Mouse (Mus musculus) embryonic stem cell, embryonic (primary cell): Measurements from ENCODE around the gene Gabrb3.

Experiments used
- CTCF ChIA-PET, 4 experiments: fragments of 300-600 bp in 2 of 4; fragments of 350-600 bp in 2 of 4; sonication (Branson Sonifier 250); formaldehyde crosslinking; loops; one replicate each; lab custom pipeline; 2022; ENCODE audit warnings: inconsistent platforms in 2 of 4; lab: Charles Lee
- POLR2A ChIA-PET, 4 experiments: fragments of 300-600 bp in 2 of 4; fragments of 350-600 bp in 2 of 4; sonication (Branson Sonifier 250); formaldehyde crosslinking; loops; one replicate each; lab custom pipeline; 2022; ENCODE audit warnings: antibody characterized with exemption in 4 of 4, inconsistent platforms in 1 of 4; lab: Charles Lee

Gabrb3 gene

GRCm38 (mm10) chr7:57509681-57510141 is 90.2 kb downstream of the Gabrb3 start, which contains the start of gene Gabra5:
TSS of gene Gabra5 (minus strand) at chr7:57510059.
- POLR2A ChIA-PET, result interaction anchor here in 1 of 4 experiments (0.8 to 1.5 kb wide), 2 partner anchors 22 to 36 kb away, joined by 3 read pairs; no protein-coding TSS in a partner anchor
- CTCF ChIA-PET, result interaction anchor here in 2 of 4 experiments (0.8 to 1.8 kb wide), 2 partner anchors 29 to 125 kb away, joined by 3 to 7 read pairs; no protein-coding TSS in a partner anchor

- POLR2A ChIA-PET, result no interaction called here
- CTCF ChIA-PET, result interaction anchor here in 2 of 4 experiments (0.6 to 1.2 kb wide), 3 partner anchors 26 to 1146 kb away, joined by 3 to 4 read pairs (median 3); no protein-coding TSS in a partner anchor
These were observed 93.5 kb downstream of the Gabrb3 start for GRCm38 (mm10) chr7:57512955-57513354.

- ChIA-PET POLR2A (no interaction called here), CTCF (no interaction called here)
These were observed 110.0 kb downstream of the Gabrb3 start for GRCm38 (mm10) chr7:57529451-57529850.

DNA sequence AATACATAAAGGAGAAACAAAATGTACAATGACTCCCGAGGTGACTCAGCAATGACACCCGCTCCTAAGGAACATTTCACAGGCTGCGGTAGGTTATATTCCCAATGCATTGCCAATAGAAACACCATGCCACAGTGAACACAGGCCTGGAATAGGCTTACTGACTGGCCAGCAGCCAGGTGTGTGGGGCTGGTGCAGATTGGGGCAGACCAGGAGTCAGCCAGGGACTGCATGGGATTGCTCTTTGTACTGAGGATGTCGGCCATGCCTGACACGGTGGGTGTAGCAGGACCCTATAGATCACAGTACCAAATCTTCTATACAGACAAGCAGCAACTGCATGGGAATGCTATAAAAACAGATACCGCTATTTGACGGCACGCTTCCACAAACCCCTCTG is 110.5 kb downstream of the Gabrb3 start:
- CTCF ChIA-PET, result no interaction called here
- POLR2A ChIA-PET, result no interaction called here

DNA sequence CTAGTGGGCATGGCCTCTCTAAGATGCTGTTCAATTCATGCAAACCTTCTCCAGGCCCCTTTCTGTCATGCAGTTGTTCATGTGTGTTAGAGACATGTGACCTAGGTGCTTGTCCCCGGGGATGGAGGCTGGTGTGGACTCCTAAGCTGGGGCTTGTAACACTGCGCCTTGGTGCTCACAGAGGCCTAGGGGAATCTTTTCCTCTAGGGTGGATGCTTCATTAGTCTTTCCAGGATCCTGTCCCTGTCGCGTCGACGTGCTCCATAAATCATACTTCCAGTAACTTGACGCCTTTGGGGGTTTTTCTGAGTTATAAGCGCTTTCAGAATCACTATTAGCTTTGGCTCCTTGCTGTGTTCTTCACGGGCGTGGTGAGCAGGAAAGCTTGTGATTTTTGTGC is 113.2 kb downstream of the Gabrb3 start:
- CTCF ChIA-PET, result no interaction called here
- POLR2A ChIA-PET, result no interaction called here

GRCm38 (mm10) chr7:57538565-57538964 is 119.1 kb downstream of the Gabrb3 start:
- POLR2A ChIA-PET, result interaction anchor here in 2 of 4 experiments (0.7 to 1.0 kb wide), 2 partner anchors 162 to 554 kb away, joined by 3 to 5 read pairs; no protein-coding TSS in a partner anchor
- CTCF ChIA-PET, result interaction anchor here (0.6 to 1.3 kb wide), 9 partner anchors 20 to 592 kb away, joined by 3 to 7 read pairs (median 3); partner anchors contain the start of gene Gabra5 (in 1 of the 4)

GRCm38 (mm10) chr7:57560732-57561436 is 141.4 kb downstream of the Gabrb3 start:
- POLR2A ChIA-PET, result interaction anchor here in 1 of 4 experiments (1.2 kb wide), 1 partner anchor 29 kb away, joined by 5 read pairs; no protein-coding TSS in a partner anchor
- CTCF ChIA-PET, result no interaction called here

- ChIA-PET CTCF (no interaction called here), POLR2A (no interaction called here)
These were observed 144.9 kb downstream of the Gabrb3 start for GRCm38 (mm10) chr7:57564403-57564802.

- CTCF ChIA-PET, result interaction anchor here in 2 of 4 experiments (0.5 kb wide), 2 partner anchors 1078 to 1152 kb away, joined by 3 to 4 read pairs; no protein-coding TSS in a partner anchor
- POLR2A ChIA-PET, result interaction anchor here in 3 of 4 experiments (0.6 to 1.2 kb wide), 6 partner anchors 11 to 82 kb away, joined by 3 to 5 read pairs (median 3); no protein-coding TSS in a partner anchor
These were observed 171.2 kb downstream of the Gabrb3 start for GRCm38 (mm10) chr7:57590451-57591248.

DNA sequence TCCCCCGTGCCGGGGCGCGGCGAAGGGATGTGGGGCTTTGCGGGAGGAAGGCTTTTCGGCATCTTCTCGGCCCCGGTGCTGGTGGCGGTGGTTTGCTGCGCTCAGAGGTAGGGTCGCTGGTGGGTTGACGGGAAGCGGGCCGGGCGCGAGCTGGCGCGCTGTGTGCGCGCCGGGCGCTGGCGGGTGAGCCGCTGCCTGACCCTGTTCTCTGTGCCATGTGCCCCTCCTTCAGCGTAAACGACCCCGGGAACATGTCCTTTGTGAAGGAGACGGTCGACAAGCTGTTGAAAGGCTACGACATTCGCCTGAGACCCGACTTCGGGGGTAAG is 171.7 kb downstream of the Gabrb3 start:
- CTCF ChIA-PET, result no interaction called here
- POLR2A ChIA-PET, result interaction anchor here in 2 of 4 experiments (0.6 to 0.7 kb wide), 2 partner anchors 55 to 223 kb away, joined by 3 to 5 read pairs; no protein-coding TSS in a partner anchor

DNA sequence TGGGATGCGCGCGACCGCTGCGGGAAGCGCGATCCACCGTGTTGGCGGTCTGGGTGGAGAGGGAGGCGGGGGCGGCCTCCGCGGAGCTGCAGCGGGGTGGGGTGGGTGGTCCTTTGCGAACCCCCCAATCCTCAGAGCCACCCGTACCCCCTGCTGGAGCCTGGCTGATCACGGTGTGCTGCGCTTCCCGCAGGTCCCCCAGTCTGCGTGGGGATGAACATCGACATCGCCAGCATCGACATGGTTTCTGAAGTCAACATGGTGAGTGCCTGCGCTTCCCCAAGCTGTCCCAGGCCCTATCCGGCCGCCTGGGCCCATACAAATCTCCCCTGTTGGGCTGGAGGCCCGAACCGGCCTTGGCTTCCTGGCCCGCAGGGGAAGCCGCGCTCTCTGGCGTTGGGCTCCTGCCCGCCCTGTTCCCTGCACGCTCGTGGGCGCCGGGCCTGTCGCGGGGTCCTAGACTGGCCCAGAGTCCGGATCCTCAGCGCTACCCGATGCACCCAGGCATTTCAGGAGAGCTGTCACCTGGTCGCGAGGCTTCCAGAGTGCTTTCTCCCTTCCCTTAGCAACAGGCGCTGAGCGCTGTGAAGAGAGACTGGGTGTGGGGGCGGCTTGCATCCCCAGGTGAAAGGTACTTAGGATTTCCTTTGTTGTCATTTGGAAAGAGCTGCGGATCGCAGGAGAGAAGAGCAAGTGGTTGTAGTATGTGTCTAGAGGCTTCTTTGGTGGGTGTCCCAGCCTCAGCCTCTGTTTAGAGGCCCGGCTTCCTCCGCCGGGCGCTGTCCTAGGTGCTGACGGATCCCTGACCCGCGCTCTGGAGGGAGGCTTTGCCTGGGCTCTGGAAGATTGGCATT is 172.3 kb downstream of the Gabrb3 start:
- POLR2A ChIA-PET, result interaction anchor here in 2 of 4 experiments (0.5 to 0.7 kb wide), 3 partner anchors 55 to 223 kb away, joined by 3 to 5 read pairs (median 3); no protein-coding TSS in a partner anchor
- CTCF ChIA-PET, result no interaction called here

DNA sequence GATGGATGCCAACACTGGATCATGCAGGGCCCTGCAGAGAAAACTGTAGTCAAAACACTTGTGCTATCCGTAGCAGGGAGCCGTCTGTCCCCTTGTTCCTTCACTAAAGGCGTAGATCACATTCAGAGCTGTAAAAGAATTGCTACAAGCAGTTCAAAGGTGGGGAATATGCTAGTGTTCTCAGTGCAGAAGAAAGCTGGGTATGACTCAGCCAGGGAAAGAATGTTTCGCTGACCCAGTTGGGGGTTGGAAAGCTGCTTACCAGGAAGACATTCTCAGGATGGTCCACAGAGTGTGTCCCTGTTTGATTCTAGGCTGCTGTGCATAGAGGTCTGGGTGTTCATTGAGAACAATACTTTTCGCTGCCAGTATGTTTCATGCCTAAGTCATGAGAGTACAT is 177.8 kb downstream of the Gabrb3 start:
- CTCF ChIA-PET, result no interaction called here
- POLR2A ChIA-PET, result interaction anchor here in 1 of 4 experiments (0.9 kb wide), 1 partner anchor 28 kb away, joined by 6 read pairs; no protein-coding TSS in a partner anchor

- POLR2A ChIA-PET, result no interaction called here
These were observed 199.2 kb downstream of the Gabrb3 start for GRCm38 (mm10) chr7:57618697-57619096.

DNA sequence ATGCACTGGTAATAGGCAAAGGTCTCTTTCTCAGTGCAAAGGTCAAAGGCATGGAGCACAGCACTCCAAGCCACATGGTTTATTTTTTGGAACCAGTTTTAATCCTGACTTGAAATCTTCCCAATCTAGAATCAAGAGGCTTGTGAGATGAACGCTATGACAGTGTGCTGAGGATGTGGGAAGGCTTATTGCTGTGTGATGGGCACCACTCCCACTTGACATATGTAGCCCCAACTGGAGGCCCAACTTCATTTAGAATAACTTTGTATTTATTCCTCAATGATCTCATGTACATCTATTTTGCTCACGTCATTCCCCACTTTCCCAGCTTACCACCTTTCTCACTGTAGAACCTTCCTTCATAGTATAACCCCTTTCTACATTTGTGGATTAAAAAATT is 200.5 kb downstream of the Gabrb3 start:
- POLR2A ChIA-PET, result no interaction called here
- CTCF ChIA-PET, result no interaction called here

More at GRCm38 (mm10) chr7:57618697-57619096, 199.2 kb downstream of the Gabrb3 start:
- CTCF ChIA-PET, result no interaction called here

GRCm38 (mm10) chr7:57623718-57624117 is 204.2 kb downstream of the Gabrb3 start:
- ChIA-PET POLR2A (no interaction called here), CTCF (no interaction called here)

DNA sequence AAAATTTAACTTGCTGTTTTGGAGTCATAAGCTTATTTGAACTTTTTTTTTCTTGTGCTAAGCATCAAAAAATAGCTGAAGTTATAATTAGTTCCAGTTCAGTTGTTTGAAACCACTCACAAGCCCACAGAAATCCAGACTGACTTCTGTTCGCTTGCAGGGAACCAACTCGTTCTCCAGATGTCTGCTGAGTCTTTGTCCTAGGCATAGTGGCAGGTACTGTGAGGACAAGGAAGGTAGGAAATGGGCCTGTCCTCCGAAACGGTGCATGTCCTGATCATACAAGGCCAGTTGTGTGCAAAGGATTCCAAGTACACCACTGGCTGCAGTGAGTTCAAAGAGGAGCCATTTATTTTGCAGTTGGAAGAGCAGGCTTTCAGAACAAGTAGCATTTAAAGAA is 215.5 kb downstream of the Gabrb3 start:
- ChIA-PET CTCF (no interaction called here), POLR2A (no interaction called here)

DNA sequence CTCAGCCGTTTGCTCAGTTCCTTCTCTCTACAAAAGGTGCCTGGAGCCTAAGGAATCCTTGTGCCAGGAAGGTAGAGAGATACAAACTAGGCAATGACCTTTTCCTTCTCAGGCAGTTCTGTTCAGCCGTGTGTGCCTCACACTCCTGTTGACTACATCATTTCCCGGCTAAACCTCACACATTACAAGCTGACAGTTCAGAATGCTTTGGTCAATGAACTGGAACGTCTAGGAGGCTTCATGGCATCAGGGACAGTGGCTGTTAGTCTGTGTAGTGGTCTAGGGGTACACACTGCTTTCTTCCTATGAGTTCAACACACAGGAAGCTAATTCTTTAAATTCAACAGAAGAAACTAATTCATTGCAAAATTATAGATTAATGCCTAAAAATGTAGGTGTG is 216.2 kb downstream of the Gabrb3 start:
- ChIA-PET POLR2A (interaction anchor here in 2 of 4 experiments (0.6 to 0.7 kb wide), 2 partner anchors 10 to 16 kb away, joined by 3 to 4 read pairs; no protein-coding TSS in a partner anchor), CTCF (no interaction called here)

DNA sequence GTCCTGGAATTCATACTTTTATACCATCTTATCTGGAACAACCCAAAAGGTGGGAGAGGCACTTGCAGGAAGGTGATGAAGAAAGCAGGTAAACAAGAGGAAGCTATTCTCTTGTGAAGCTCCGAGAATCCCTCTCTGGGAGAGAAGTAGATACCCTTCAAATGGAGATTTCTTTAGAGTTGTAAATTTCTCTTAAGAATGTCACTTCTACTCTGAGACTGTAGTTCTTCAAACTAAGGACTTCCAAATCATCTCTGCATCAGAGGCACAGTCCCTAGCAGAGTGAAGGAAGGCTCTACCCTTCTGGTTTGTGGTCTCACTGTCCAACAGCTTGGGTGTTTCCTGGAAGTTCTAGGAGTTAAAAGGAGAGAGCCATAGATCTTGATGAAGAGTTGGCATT is 221.3 kb downstream of the Gabrb3 start:
- ChIA-PET CTCF (interaction anchor here in 1 of 4 experiments (0.7 kb wide), 1 partner anchor 808 kb away, joined by 3 read pairs; no protein-coding TSS in a partner anchor), POLR2A (interaction anchor here in 2 of 4 experiments (0.6 to 1.0 kb wide), 3 partner anchors 8 to 274 kb away, joined by 3 read pairs; no protein-coding TSS in a partner anchor)
